Mouse (Mus musculus) forelimb bud, embryonic 11.5 days (tissue): Measurements from ENCODE around the gene Nrbp1.

Source experiments
- DNase-seq: peaks from one replicate; pipeline ENCODE4 v3.0.0-alpha.2; 2012; ENCODE audit warnings: low read depth, low spot score

Nrbp1 gene

DNA sequence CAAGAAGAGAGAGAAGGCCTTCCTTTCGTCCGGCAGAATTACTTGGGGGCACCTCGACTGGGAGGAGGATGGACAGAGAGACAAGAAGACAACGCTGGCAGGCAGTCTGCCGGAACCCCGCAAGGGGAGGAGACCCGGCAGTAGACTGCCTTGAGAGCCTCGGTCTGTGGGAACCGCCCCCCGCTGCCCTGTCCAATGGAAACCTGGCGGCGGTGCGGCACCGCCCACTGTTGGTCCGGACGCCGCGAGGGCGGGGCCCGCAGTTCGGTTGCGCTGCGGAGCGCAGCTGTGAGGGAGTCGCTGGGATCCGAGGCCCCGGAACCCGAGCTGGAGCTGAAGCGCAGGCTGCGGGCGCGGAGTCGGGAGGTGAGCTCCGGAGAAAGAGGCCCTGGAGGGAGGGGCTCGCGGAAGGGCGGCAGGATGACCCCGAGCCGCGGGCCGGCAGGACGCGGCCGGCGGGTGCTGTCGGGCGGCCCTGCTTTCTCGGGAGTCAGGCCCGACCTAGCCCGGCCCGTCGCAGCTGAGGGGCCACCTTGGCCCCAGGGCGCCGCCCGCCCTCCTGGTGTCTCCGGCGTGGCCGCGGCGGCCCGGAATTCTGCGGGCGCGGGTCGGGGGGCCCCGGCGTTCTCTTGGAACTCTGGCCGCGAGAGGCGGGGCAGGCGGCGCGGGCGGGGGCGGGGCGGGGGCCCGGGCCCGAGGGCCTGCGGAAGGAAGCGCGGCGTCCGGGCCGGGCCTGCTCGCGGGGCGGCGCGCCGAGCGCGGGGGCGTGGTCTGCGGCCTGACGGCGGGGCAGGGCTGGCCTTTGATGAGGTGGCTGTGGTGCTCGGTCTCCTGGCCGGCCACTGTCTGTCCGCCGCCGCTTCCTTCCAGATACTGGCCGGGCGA is at the start of gene Nrbp1, which contains the start of gene Gm9970:
Gene Nrbp1, plus strand, starts transcription at position 228 of the 885 bp plus-strand sequence.
Gene Gm9970, minus strand, starts transcription at position 596 of the 885 bp plus-strand sequence.
- peak; percentile 93 for DNase-seq

DNA sequence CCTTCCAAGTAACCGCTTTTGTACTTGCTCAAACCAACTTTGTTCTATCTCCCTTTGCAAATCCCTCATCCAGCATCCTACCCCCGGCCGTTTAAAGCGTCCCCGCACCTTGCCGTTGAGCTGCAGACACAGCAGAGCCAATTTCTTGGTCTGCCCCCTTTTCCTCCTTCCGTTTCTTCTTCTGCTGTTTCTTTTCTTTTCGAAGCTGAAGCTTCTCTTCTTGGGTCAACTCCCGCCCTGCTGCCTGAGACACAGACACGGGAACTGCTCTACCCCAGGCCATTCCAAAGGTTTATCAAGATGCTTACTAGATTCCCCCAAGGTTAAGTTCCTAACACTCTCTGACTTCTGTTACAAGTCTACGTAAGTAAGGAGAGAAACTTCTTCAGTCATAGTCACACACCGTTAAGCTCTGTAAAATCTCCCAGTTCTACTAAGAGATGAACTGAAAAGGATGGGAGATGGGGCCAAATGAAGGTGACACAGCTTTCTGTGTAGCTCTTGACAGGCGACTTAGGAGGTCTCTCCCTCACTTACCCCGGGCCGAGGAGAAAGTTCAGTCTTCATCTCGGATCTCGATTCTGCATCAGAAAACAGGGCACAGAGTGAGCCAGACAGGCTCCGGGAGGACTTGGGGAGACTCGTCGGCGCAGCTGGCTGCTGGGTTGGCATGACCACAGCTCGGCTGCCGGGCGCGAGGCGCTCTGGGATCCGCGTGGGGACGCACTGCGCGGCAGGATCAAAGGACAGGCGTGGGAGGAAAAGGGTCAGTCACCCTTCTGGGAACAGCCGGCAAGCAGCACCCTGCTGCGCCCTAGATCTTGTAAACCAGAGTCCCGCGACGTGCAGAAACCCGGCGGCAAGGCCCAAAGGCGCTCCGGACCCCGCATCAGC is 48.4 kb upstream of the Nrbp1 start:
- peak; percentile 61 for DNase-seq

DNA sequence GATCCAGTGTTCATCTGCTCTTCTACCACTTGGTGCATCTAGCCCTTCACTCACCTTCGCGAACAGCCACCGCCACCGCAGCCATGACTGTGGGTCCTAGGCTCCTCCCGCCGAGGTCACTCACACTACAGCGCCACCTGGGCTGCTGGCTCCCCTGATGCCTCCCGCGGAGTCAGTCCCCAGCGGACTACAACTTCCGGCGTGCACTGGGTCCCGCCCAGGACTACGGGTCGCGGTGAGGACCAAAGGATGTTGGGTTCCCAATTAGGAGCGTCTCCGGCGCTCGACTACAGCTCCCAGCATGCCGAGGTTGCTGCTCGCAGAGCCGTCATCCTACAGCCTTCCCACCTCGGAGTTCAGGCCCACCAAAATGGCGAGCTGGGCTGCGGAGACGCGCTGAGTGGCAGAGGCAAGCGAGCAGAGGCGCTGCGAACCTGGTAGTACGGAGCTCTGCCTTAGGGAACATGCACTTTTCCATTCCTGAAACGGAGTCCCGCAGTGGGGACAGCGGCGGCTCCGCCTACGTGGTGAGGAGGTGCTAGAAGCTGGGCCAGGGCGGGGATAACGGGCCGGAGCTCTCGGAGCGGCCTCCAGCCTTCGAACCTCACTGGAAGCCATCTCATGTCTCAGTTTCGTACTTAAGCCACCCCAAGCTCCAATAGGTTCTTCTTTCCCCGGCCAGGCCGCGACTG is 47.6 kb upstream of the Nrbp1 start, which contains the start of the genes Snx17 and Eif2b4:
Gene Snx17, plus strand, starts transcription at position 289 of the 692 bp plus-strand sequence.
Gene Eif2b4, minus strand, starts transcription at position 492 of the 692 bp plus-strand sequence.
- peak; percentile 99 for DNase-seq

DNA sequence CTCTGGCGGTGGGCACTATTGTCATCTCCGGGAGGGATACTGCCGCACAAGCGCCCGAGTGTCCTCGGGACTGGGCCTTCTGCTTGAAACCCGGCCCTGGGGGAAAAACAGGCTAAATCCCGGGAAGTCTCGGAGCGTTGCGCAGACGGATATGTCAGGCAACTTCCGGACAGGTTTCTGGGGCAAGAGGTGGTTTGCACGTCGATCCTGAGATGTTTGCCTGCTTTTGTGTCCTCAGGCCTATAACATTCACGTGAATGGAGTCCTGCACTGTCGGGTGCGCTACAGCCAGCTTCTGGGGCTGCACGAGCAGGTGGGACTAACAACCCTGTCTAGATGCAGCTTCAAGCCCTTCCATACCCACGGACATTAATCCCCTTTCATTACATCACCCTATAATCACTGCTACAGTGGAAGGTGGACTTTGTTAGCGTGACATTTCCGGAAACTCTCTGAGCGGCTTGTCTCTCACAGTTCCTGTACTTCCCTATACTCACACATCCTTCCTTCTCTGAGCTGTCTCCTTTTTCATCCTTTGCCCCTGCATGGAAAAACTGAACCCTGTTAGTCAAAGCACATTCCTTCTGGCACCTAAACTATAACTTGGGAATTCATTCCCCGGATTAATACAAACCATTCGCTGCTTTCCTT is 46.9 kb upstream of the Nrbp1 start:
- DNase-seq: peak; percentile 12

DNA sequence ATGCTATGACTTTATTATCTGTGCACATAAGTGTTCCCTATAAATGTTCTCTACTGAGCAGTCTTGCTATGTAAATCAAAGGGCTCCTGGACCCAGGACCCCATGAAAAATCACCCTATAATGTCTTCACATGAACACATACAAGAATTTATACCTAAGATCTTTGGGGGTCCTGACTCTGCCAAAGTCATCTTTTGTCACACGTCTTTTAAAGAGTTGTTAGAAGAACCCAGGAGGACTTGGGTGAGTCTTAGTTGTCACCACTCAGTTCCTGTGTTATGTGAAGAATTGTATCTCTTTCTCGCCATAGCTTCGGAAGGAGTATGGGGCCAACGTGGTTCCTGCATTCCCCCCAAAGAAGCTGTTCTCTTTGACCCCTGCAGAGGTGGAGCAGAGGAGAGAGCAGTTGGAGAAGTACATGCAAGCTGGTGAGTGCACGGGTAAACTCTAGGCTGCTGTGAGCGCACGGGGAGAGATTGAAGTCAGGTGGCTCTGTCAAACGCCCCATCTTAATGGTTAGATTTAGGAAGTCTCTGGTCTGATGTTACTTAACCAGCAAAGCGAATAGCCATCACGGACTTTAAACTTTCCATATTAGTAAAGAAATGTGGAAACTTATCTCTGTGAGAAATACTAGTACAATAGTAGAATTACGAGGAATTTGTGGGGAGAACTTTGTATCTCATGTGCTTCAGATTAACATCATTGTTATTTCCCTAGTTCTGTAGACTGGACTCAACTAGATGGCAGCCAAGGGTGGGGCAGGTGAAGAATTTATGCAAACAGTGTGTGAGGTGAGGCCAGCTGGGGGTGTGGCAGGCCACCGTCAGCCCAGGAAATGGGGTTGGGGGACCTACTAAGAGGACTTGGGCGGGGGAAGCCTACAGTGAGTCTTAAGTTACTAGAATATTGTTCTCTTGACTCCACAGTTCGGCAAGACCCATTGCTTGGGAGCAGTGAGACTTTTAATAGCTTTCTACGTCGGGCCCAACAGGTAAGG is 45.9 kb upstream of the Nrbp1 start:
- no peak for DNase-seq

DNA sequence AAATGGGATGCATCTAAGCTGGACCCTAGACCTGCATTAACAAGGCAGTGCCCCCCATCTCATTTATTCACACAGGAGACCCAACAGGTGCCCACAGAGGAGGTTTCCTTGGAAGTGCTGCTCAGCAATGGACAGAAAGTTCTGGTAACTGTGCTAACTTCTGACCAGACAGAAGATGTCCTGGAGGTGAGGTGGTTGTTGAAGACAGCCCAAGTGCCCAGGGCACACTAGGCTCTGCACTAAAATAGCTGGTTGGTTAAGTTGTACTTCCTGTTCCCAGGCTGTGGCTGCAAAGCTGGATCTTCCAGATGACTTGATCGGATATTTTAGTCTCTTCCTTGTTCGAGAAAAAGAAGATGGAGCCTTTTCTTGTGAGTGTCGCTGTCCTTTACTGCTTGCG is 45.0 kb upstream of the Nrbp1 start:
- no peak for DNase-seq

DNA sequence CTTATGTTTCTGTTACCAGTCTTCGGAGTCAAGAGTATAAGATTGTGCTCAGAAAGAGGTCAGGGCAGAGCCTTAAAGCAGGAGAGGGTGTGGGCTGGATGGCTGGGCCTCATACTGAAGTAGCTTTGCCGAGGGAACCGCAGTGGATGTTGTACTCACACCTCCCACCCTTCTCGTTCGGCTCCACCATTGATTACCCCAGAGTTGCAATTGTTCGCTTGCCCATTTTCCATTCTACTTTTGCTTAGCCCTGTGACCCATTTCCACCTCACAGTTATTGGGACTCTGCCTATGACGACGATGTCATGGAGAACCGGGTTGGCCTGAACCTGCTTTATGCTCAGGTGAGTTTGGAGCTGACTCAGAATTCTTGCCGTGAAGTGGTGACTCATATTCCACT is 44.5 kb upstream of the Nrbp1 start:
- DNase-seq: no peak

DNA sequence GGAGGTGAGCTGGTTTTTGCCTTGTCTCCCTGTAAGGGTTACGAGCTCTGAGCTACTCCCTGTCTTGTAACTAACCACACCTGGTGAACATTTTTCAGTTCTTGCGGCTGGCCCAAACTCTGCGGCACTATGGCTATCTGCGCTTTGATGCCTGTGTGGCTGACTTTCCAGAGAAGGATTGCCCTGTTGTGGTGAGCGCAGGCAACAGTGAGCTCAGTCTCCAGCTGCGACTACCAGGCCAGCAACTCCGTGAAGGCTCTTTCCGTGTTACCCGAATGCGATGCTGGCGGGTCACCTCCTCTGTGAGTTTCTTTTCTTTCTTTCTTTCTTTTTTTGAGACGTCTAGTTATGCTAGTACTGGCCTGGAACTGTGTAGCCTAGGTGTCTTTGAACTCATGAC is 43.6 kb upstream of the Nrbp1 start:
- DNase-seq: no peak

DNA sequence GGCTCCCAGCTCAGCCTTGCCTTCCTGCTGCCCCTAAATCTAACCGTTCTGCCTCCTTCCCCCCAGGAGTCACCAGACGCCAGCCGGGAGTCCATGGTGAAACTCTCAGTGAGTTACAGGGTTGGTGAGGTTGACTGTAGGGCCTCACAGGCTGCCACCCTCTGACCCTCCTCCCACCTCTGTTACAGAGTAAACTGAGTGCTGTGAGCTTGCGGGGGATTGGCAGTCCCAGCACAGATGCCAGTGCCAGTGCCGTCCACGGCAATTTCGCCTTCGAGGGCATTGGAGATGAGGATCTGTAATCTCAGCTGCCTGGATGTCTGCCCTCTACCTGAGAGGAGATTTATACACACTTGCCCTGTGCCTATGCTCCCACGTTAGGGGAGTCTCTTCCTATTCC is 42.5 kb upstream of the Nrbp1 start:
- DNase-seq: no peak

DNA sequence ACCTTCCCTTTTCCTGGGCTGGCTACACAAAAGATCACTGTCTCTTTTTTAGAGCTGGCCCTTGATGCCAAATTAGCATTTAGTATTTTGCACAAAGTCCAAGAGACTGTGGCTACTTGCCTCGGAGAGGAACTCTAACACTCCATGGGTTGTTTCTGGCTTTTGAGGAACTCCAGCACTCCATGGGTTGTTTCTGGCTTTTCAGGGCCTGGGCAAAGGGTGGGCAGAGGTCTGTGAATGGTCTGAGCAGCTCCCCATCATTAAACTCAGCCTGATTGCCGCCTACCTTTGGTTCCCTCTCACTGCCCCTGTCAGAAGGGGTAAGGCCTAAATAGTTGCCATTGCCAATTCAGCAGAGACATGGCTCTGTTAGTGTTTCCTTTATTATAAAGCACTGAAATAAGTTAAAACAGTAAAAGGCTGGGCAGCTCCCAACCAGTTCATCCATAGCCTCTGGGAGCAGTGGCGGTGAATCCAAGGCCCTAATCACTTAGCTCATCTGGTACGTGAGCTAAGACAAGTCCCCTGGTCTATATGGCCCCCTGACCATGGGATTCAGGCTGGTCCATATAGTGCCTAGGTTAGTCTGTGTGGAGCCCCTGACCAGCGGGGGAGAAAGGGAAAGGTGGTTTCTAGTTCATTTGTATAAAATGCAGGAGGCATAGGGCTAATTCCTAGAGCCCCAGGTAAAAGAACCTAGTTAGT is 41.9 kb upstream of the Nrbp1 start:
- DNase-seq: no peak

DNA sequence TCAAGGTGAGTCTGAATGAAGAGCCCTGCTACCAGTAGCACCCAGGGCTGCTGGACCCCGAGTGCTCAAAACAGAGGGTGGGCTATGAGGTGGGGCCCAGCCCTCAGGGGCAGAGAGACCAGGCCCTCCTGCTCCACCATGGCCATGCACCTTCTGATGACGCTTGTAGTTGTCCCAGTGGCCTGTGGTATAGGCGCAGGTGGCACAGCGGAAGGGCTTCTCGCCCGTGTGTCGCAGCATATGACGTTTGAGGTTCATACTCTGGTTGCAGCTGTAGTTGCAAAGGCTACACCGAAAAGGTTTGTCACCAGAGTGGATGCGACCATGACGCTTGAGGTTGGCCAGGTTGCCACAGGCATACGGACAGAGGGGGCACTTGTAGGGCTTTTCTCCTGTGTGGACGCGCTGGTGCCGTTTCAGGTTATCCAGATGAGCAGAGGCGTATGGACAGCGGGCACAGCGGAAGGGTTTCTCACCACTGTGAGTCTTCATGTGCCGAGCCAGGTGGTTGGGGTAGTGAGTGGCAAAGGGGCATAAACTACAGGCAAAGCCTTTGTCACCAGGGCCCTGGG is 41.3 kb upstream of the Nrbp1 start:
- DNase-seq: no peak

DNA sequence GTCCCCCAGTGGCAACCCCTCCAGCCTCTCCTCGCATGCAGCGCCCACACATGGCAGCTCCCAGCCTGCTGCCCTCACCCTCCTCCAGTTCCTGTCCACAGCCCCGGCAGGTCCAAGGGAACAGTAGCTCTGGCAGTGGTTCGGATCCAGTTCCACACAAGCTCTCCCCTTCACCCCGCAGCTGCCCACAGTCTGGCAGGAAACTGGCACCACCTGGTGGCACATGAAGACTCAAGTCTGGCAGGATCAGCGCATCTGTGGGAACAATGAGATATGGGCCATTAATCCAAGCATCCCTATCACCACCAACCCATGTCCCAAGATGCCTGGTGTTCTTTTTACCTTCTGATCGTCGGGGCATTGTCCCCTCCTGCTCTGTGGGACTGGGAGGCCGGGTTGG is 40.8 kb upstream of the Nrbp1 start:
- no peak for DNase-seq

DNA sequence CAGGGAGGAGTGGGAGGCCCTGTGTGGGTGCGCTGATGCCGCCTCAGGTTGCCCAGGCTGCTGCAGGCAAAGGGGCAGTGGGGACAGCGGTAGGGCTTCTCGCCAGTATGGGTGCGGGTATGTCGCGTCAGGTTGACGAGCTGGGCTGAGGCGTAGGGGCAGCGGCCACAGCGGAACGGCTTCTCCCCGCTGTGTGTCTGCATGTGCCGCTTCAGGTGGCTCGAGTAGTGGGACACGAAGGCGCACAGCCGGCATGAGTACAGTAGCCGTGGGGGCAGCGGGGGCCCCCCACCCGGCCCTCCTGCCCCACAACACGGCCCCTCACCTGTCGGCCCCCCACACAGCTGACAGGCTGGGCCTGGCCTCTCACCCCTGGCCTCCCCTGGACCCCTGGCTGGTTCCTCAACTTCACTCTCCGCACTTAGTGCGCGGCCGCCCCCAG is 40.3 kb upstream of the Nrbp1 start:
- no peak for DNase-seq

DNA sequence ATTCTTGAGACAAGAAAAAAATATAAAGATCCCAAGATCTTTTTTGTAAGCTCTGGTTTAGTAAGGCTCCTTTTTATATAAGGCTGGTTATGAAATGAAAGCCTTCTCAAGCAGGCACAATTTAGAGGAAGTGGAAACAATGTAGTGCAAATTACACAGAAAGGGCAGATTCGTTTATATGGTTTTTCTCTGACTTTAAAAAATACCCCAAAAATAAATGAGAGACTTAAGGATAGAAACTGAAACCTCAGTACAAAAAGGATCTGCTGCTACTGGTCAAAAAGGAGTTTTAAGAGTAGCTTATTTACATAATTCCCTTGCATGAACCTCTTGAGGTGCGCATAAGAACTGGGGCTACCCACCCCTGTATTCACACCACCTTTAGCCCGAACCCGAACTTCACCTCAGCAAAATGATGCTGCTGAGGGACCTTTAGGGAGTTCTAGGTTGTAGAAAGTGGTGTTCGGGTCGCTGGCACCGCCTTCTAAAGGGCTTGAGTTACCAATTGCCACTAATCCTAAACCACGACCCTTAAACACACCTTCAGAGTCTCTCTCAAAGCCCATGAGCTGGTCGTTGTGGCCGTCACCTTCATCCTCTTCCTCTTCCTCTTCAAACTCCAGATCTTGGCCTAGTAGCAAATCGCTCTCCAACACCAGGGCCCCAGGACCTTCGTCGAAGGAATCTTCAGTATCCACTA is 39.5 kb upstream of the Nrbp1 start:
- peak; percentile 12 for DNase-seq

DNA sequence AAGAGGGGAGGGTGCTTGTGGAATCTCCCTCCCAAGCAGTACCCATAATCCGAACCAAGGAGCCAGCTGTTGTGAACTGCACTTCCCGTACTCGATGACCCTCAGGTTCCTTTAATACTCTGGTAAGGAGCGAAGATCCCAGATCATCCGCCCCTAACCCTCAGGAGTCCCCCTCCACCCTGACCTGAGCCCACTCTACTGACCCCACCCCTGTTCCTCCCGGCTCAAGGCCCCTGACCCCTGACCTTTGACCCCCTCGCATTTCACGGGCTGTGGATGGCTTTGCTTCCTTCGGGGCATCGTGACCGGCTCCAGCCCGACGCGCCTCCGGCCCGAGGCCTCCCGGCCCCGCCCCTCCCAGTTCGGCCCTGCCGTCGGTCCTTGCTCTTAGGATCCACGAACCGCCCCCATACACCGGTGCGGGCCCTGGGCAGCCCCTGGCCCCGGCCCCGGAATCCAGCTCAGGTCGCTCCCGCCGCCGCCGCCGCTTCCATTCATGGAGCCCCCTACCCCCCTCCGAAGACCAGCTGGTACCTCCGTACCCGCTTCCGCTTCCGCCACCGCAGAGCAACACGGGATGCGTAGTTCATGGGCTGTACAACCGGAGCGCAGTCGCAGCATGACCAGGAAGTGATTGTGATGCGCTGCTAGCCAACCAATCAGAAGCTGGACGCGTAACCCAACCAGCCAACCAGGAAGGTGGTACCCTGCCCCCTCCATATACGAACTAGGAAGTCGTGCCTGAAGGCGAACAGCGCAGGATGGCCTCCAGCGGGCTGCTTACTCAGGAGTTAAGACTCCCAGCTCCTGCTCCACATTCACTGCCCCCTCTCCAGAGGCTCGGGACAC is 38.7 kb upstream of the Nrbp1 start, which contains the start of gene Zfp513:
Gene Zfp513, minus strand, starts transcription at position 562 of the 849 bp plus-strand sequence.
- DNase-seq: peak; percentile 99

DNA sequence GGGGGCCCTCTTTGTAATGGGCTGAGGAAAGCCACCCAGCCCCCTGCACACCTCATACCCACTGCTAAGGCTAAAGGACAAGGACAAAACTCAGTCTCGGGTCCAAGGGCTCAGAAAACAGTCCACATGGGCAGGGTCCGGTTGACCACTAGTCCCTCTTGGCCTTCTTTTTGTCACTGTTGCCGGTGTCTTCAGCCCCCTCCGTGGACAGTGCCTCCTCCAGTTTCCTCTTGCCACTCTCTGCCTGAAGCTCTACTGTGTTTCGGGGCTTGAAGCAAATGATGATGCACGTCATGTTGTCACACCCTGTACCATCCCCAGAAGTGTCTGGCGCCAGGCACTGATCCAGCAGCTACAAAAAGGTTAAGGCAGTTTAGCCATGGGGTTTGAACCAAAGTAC is 37.7 kb upstream of the Nrbp1 start:
- DNase-seq: no peak

DNA sequence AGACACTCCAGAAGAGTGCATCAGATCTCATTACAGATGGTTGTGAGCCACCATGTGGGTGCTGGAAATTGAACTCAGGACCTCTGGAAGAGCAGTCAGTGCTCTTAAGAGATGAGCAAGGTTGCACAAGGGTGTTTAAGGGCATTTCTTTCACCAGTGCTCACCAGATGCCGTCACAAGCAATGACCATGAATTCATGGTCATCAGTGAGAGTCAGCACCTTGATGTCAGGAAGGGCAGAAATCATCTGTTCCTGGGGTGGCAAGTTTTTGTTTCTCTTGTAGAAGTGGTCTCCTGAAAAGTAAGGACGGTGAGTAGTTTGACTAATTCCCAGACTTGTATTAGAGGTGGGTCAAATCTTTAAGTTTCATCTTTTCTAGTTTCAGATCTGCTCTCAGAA is 36.8 kb upstream of the Nrbp1 start:
- DNase-seq: no peak
